Mouse (Mus musculus): ENCODE measurements around the gene Mfrp.

Mfrp gene

DNA sequence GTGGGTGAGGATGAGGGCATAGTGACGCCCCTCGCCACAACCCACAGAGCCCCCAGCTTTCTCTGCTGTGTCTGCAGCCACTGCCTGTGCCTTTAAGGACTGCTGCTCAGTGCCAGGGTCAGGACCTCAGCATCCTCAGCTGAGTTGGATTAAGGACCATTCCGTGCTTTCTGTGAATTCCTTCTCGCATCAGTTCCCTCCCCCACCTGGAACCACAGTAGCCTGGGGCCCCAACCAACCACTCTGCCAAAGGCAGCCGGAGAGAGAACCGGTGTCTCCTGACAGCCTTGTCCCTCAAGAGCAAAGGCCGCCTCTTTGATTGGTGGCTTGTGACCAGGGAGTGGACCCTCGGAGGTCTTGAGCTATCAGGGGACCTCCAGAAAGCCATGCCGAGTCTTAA is at the start of gene Mfrp:
TSS of gene Mfrp (plus strand) at position 240 of the 400 bp plus-strand sequence.
- DNase-seq (ENCODE audit: low spot score in 2 of 2): no peak

DNA sequence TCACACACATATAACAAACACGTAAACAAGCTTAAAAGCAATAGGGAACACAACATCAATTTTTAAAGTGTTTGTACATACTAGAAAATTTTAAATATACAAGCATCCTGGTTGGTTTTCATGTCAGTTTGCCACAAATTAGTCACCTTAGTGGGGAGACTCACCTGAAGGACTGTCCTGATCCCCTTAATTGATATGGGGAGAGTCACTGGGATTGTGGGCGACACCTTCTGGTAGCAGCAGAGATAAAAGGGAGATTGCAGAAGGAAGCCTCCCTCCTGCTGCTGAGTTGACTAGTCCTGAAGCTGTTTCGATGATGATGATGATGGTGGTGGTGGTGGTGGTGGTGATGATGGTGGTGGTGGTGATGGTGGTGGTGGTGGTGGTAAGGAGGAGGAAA is 48.7 kb upstream of the Mfrp start:
- no peak for DNase-seq (ENCODE audit: low spot score in 2 of 2)

DNA sequence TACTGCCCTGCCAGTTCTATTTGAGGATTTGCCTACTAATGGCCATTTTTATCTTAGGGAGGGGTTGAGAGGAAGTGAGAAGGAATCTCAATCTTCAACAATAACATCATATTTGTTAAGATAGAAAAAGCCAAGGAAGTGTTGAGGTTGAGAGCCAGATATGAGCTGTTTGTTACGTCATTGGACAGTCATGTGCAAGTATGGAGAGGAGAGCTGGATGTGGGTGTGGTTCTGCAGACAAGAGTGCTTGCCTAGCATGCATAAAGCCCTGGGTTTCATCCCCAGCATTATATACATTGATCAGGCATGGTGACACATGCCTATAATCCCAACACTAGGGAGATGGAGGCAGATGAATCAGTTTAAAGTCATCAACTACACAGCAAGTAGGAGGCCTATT is 47.6 kb upstream of the Mfrp start:
- DNase-seq (ENCODE audit: low spot score in 2 of 2): no peak

GRCm38 (mm10) chr9:44058606-44059005 is 42.9 kb upstream of the Mfrp start:
- no peak for DNase-seq (ENCODE audit: low spot score in 2 of 2)

GRCm38 (mm10) chr9:44065177-44065576 is 36.4 kb upstream of the Mfrp start:
- no peak for DNase-seq (ENCODE audit: low spot score in 2 of 2)

DNA sequence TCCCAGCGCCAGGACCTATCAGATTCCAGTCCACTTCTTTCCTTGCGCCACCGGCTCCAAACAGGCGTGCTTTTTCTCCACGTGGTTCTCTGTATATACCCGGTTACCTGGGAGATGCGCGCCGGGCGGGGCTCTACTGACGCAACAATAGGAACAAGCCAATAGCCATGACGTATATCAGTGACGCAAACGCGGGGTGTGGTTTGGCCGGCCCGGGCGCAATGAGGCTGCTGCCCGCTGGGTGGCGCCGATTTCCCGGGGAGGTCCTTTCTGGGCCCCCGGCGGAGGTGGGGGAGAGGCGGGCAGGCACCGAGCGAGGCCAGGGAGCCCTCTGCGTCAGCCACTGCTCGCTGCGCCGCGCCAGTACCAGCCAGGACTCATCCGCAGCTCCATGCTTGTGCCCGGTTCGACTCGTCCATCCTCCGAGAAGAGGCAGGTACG is 34.7 kb upstream of the Mfrp start, which contains the start of gene Usp2:
TSS of gene Usp2 (plus strand) at position 237 of the 441 bp plus-strand sequence.
- peak; percentile 99 for DNase-seq (ENCODE audit: low spot score in 2 of 2)

DNA sequence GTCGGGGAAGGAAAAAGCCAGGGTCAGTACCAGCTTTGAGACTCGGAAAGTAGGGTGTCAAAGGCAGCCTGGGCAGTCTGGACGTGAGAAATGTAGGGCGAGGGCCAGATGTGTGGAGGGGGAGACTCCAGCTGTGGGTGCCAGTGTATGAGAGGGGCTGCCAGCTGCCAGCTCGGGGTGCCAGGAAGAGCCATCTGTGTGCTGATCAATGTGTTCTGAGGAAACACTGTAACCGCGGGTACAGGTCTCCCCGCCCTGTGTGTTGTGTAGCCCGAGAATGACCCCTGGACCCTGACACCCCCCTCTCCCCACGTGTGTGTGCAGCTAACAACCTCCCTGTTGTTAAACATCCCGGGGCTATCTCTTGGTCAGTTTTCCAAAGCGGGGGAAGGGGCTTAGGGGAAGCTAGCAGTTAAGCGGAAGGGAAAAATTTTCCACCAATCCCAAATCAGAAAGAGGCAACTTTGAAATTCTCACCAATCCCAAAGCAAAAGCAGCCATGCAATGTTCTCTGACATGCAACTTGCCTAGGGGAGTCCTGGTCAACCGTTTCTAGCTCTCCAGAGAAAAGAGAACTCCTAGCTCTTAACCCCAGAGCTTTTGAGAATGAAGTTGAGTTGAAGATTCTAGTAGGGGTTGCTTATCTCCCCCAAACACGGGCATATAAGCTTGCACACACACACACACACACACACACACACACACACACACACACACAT is 34.1 kb upstream of the Mfrp start:
- DNase-seq (ENCODE audit: low spot score in 2 of 2): no peak

- no peak for DNase-seq (ENCODE audit: low spot score in 2 of 2)
Measured at GRCm38 (mm10) chr9:44067960-44068330, 33.6 kb upstream of the Mfrp start.

GRCm38 (mm10) chr9:44069252-44069651 is 32.3 kb upstream of the Mfrp start:
- no peak for DNase-seq (ENCODE audit: low spot score in 2 of 2)

- DNase-seq (ENCODE audit: low spot score in 2 of 2): no peak
Measured at GRCm38 (mm10) chr9:44070113-44070843, 31.3 kb upstream of the Mfrp start.

DNA sequence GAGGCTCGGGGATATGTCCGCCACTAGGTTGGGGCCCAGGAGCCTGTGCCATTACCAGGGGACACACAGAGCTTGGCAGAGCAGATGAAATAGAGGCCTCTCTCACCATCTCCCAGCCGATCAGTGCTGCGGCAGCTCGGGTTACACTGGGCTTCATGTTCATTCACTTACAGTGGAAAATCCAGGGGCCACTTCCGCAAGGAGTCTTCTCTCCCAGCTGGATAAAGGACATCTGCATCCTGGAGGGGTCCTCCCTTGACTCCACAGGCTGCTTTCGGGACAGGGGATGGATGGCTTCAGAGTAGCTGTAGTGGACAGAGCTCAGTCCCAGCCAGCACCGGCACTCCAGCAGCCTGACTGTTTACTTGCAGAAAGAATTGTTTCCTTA is 30.7 kb upstream of the Mfrp start:
- no peak for DNase-seq (ENCODE audit: low spot score in 2 of 2)

- DNase-seq (ENCODE audit: low spot score in 2 of 2): no peak
Measured at GRCm38 (mm10) chr9:44071914-44072598, 29.5 kb upstream of the Mfrp start.

- no peak for DNase-seq (ENCODE audit: low spot score in 2 of 2)
Measured at GRCm38 (mm10) chr9:44072599-44072915, 29.0 kb upstream of the Mfrp start.

- DNase-seq (ENCODE audit: low spot score in 2 of 2): no peak
Measured at GRCm38 (mm10) chr9:44073115-44073514, 28.4 kb upstream of the Mfrp start.

DNA sequence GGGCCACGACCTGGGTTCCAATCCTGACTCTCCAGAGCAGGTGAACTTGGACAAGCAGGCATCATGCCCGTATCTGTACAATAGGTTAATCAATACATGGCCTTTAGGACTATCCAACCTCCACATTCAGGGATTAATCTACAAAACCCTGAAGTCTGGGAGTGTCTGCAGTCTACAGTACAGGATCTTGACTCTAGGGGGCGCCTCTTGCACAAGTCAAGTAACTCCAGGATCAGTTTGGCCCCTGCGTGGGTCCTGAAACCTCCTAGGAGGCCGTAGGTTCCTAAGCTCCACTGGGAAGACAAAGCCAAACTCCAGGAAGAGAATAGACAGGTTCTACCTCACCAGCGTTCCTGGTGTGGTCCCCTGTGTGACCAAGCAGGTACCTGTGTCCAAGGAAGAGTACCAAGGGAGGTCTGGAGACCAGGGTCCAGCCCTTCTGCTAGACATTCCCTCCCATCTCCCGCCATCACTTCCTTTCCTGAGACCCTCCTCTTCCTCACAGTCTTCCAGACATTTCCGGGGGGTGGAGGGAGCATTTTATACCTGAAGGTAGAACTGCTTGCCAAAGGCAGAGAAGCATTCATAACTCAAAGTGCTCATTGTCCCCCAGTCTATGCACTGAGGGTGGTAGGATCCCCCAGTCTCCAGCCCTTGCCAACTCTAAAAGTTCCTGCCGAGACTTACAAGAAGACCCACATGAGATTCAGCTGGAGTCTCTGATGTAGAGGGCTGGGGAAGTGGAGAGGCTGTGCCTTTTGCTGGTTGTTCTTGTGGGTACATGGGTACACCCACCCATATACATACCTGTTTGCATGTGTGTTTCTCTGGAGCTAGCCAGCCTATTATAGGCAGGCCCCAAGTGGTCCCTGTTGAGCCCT is 26.9 kb upstream of the Mfrp start:
- DNase-seq (ENCODE audit: low spot score in 2 of 2): no peak

DNA sequence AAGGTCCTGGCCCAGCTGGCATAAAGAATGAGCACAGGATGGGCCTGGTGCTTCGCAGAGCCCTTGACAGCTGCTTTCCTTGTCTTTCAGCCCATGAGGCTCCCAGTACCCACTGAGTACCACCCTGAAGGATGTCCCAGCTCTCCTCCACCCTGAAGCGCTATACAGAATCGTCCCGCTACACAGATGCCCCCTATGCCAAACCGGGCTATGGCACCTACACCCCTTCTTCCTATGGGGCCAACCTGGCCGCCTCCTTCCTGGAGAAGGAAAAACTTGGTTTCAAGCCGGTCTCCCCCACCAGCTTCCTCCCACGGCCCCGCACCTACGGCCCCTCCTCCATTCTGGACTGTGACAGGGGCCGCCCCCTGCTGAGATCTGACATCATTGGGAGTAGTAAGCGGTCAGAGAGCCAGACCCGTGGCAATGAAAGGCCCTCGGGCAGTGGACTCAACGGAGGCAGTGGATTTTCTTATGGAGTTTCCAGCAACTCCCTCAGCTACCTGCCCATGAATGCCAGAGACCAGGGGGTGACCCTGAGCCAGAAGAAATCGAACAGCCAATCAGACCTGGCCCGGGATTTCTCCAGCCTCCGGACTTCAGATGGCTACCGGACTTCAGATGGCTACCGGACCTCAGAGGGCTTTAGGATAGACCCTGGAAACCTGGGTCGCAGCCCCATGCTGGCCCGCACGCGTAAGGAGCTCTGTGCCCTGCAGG is 26.1 kb upstream of the Mfrp start:
- DNase-seq (ENCODE audit: low spot score in 2 of 2): no peak

DNA sequence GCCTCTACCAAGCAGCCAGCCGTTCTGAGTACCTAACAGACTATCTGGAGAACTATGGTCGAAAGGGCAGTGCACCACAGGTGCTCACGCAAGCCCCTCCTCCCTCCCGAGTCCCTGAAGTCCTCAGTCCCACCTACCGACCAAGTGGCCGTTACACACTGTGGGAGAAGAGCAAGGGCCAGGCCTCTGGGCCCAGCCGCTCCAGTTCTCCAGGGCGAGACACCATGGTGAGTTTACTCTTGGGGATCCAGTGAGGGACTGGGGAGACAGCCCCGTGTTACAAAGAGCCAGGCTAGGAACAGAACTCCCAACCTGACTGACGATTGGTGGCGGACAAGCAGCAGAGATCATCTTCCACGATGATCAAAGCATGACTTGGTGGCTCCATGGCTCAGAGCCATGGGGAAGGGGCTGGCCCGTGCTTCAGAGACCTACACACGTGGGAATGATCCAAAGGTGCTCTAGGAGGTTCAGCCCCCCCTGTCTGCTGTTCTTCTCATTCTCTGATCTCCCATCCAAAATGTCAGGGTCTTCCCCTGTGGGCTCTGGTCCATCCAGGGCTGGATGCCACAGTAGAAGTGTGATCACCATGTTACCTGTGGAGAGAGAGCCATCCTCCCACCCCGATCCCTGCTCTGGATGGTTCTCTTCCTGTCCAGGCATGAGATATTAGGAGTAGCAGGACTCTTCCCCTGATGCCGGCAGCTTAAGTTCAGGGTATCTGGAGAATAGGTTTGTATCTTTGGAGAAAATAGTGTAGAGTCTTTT is 25.3 kb upstream of the Mfrp start:
- DNase-seq (ENCODE audit: low spot score in 2 of 2): no peak

GRCm38 (mm10) chr9:44076764-44077120 is 24.8 kb upstream of the Mfrp start:
- peak in 1 of 2 experiments; percentile 79 for DNase-seq (ENCODE audit: low spot score in 2 of 2)

DNA sequence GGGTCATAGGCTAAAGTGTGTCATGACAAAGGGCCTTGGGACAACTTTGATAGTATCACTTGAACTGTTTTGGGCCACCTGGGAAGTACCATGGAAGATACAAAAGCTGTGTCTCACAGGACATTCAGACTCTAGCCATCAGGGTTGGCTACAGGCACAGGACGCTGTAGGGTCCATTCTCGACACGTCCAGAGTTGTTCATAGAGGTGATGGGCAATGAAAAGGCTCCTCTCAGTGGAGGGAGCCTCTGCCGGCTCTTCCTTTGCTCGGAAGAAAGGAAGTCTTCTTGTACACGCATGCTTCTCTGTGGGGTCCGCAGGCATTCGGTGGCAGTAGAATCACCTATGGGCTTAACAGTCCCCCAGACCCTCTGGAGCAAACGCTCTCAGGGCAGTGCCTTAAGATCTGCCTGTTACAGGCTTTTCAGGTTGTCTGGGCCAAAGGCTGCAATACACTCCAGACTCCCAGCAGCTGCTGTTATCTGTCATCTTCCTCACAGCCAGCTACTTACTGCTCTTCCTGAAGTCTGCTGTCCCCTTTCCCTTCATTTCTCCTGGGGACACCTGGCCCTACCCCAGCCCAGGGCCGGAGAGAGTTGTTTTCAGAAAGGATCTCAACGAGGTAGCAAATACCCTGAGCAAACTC is 24.1 kb upstream of the Mfrp start:
- DNase-seq (ENCODE audit: low spot score in 2 of 2): no peak
